Comparison of ENCODE assay signal across 32 mouse cellular contexts in the genomic region with DNA sequence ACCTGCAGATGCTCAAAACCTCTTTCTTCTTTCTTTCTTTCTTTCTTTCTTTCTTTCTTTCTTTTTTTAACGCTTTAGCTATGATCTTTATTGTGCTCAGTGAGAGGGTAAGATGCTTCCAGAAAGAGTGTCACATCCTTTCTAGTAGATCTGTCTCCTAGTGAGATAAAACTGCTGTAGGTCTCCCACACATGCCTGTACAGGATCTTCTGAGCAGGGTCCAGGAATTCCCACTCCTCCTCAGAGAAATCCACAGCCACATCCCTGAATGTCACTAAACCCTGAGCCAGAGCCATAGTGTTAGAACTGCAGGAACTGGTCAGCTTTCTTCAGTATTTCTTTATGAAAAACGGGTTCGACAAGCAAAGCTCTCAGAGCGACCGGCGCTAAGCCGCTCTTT. TPM values are rescaled to one million over a fixed set of nuclear protein-coding genes. Genes with fewer than 3 reads are reported as not detected.
"Had no signal": no experiment of that assay in that cellular context is flagged by ENCODE, and none has a peak within 500 bp of the region (broad histone marks: within the 10 kb centered on the region; RNA-seq: fewer than 3 reads in every experiment).

No protein-coding gene starts in this region.

- H3K4me3 ChIP-seq: limb, embryonic 10.5 days; limb, embryonic 12.5 days; limb, embryonic 13.5 days; limb, embryonic 15.5 days; liver, embryonic 12.5 days; liver, embryonic 13.5 days; liver, embryonic 15.5 days; lung, embryonic 15.5 days; megakaryocyte, embryonic 14.5 days; midbrain, embryonic 10.5 days; midbrain, embryonic 12.5 days; midbrain, embryonic 13.5 days; midbrain, embryonic 15.5 days; myocyte; neural tube, embryonic 12.5 days had no signal

- DNase-seq: left cerebral cortex, postnatal 4 days; liver; liver, embryonic 13.5 days; liver, postnatal 0 days; lung, adult 18-20 months; lung, adult 2 months; lung, embryonic 14.5 days; lung, postnatal 10 days; lung, postnatal 14 days; lung, postnatal 36 days; lung, postnatal 4 days; midbrain, embryonic 14.5 days had no signal

- H3K27ac ChIP-seq: limb, embryonic 10.5 days; limb, embryonic 12.5 days; limb, embryonic 13.5 days; limb, embryonic 15.5 days; liver, embryonic 12.5 days; liver, embryonic 13.5 days; liver, embryonic 14.5 days; liver, embryonic 15.5 days; lung, embryonic 15.5 days; macrophage; midbrain, embryonic 10.5 days; midbrain, embryonic 12.5 days; midbrain, embryonic 13.5 days; midbrain, embryonic 15.5 days; neural tube, embryonic 12.5 days had no signal

- ATAC-seq: liver, embryonic 12.5 days; liver, postnatal 0 days; lung, postnatal 0 days; midbrain, embryonic 13.5 days; midbrain, embryonic 15.5 days; midbrain, embryonic 16.5 days had no signal

RNA-seq across cellular contexts. Expression of gene Jam3, which starts 19.8 kb away (rescaled TPM):
- total RNA-seq: megakaryocyte, adult 5-6 weeks; megakaryocyte-erythroid progenitor cell, adult 5-6 weeks had no signal
